Mouse (Mus musculus) liver, embryonic 11.5 days (tissue): ENCODE results near the gene Nampt. TPM values are rescaled to one million over a fixed set of nuclear protein-coding genes. Genes with fewer than 3 reads are reported as not detected.

ENCODE experiments used
- ATAC-seq: fragments of 200-750 bp; cut with Nextera tagmentation; replicated peaks from 2 replicates; pipeline ENCODE4 v1.8.0; 2017; ENCODE audit warnings: moderate number of reproducible peaks, mild to moderate bottlenecking, moderate TSS enrichment, moderate library complexity; ENCODE audit not compliant: low FRiP score
- DNase-seq: peaks from one replicate; pipeline ENCODE4 v3.0.0-alpha.2; 2017; ENCODE audit warnings: low spot score
- H3K27ac ChIP-seq: fragments of 300-500 bp; sonication (generic); 2 replicates; pipeline ENCODE4 v1.5.1; 2014; ENCODE audit warnings: mild to moderate bottlenecking, low read depth, low read length, control low read depth
- H3K27me3 ChIP-seq: fragments of 300-500 bp; sonication (generic); replicated peaks from 2 replicates; pipeline ENCODE4 v1.6.1; 2014; ENCODE audit warnings: low read length, mixed read lengths; ENCODE audit not compliant: control insufficient read depth, insufficient read depth
- H3K36me3 ChIP-seq: fragments of 300-500 bp; sonication (generic); 2 replicates; pipeline ENCODE4 v1.6.1; 2014; ENCODE audit warnings: mild to moderate bottlenecking, low read length, moderate library complexity, mixed read lengths; ENCODE audit not compliant: control insufficient read depth, insufficient read depth
- H3K4me1 ChIP-seq: fragments of 300-500 bp; sonication (generic); replicated peaks from 2 replicates; pipeline ENCODE4 v1.6.1; 2014; ENCODE audit warnings: low read length, mixed read lengths; ENCODE audit not compliant: control insufficient read depth, insufficient read depth
- H3K4me2 ChIP-seq: fragments of 300-500 bp; sonication (generic); 2 replicates; pipeline ENCODE4 v1.6.1; 2014; ENCODE audit warnings: mild to moderate bottlenecking, control low read depth, moderate library complexity
- H3K4me3 ChIP-seq: fragments of 300-500 bp; sonication (generic); 2 replicates; pipeline ENCODE4 v1.5.1; 2014; ENCODE audit warnings: low read depth, low read length, control low read depth
- H3K9ac ChIP-seq: fragments of 300-500 bp; sonication (generic); 2 replicates; pipeline ENCODE4 v1.6.1; 2014; ENCODE audit warnings: low read depth, low read length, control low read depth
- H3K9me3 ChIP-seq: fragments of 300-500 bp; sonication (generic); 2 replicates; pipeline ENCODE4 v1.6.1; 2016; ENCODE audit warnings: low read length, inconsistent platforms, mixed read lengths; ENCODE audit not compliant: control insufficient read depth
- WGBS: fragments of 180-500 bp; shearing (Covaris S2); extraction: QIAGEN DNeasy Blood & Tissue Kit; methylation state at CpG from one replicate; pipeline ENCODE4 v1.1.7; 2014; 5-methylcytosine and 5-hydroxymethylcytosine counted together
- polyA plus RNA-seq: library from polyadenylated mRNA; unstranded; fragments of >200 nt; fragmentation: Nextera tagmentation; extraction: Ambion mirVana; gene quantifications from 2 replicates; pipeline ENCODE4 v1.2.1, GENCODE M21; 2014

Nampt gene
- polyA plus RNA-seq, 1 experiment from 2014 or later: 27.3 TPM

- Histone ChIP-seq H3K9me3 (no peaks in the 10 kb centered on the region), H3K4me1 (peaks cover 3% of the 10 kb centered on the region; the same call in 1 of the 2 replicates), H3K4me3 (peak overlapping the region; percentile 73), H3K27me3 (no peaks in the 10 kb centered on the region), H3K9ac (peak overlapping the region; percentile 71), H3K36me3 (no peaks in the 10 kb centered on the region), H3K4me2 (peak overlapping the region; percentile 85), H3K27ac (peak overlapping the region; percentile 90)
- DNase-seq (peak; percentile 98), ATAC-seq (peak; percentile 96)
- under 1% methylated on average over 68 of the region's 80 CpGs for WGBS
Measured at GRCm38 (mm10) chr12:32819823-32820605, 669 bp downstream of the Nampt start.

- Histone ChIP-seq H3K4me3 (peak overlapping the region; percentile 73), H3K9ac (peak overlapping the region; percentile 70), H3K27me3 (no peaks in the 10 kb centered on the region), H3K4me1 (peaks cover 3% of the 10 kb centered on the region; the same call in 1 of the 2 replicates), H3K4me2 (peak overlapping the region; percentile 70), H3K27ac (peak overlapping the region; percentile 76), H3K36me3 (no peaks in the 10 kb centered on the region), H3K9me3 (no peaks in the 10 kb centered on the region)
- DNase-seq (peak; percentile 74), ATAC-seq (peak; percentile 78)
- WGBS: 2% methylated on average over 49 of the region's 49 CpGs
Measured at GRCm38 (mm10) chr12:32820688-32821503, 1.6 kb downstream of the Nampt start.

- Histone ChIP-seq H3K4me3 (peak overlapping the region; percentile 73), H3K9me3 (no peaks in the 10 kb centered on the region), H3K4me1 (peaks cover 3% of the 10 kb centered on the region; the same call in 1 of the 2 replicates), H3K27me3 (no peaks in the 10 kb centered on the region), H3K4me2 (peak overlapping the region; percentile 70), H3K9ac (peak overlapping the region; percentile 70; the same call in 1 of the 2 replicates), H3K27ac (no peak overlapping the region), H3K36me3 (no peaks in the 10 kb centered on the region)
- no peak for ATAC-seq
- no peak for DNase-seq
- WGBS: 42% methylated on average over 2 of the region's 2 CpGs
Measured at GRCm38 (mm10) chr12:32821504-32822011, 2.2 kb downstream of the Nampt start.

GRCm38 (mm10) chr12:32822066-32822465 lies 2.7 kb downstream of the Nampt start:
- H3K27me3 ChIP-seq: no peaks in the 10 kb centered on the region
- no peak overlapping the region for H3K4me3 ChIP-seq
- H3K4me1 ChIP-seq: peaks cover 3% of the 10 kb centered on the region; the same call in 1 of the 2 replicates
- H3K36me3 ChIP-seq: no peaks in the 10 kb centered on the region
- 76% methylated on average over 4 of the region's 4 CpGs for WGBS
- H3K4me2 ChIP-seq: peak overlapping the region; percentile 25; the same call in 1 of the 2 replicates
- H3K9me3 ChIP-seq: no peaks in the 10 kb centered on the region
- DNase-seq (no peak), ATAC-seq (no peak)
- no peak overlapping the region for H3K27ac ChIP-seq
- H3K9ac ChIP-seq: no peak overlapping the region

GRCm38 (mm10) chr12:32824586-32824985 lies 5.2 kb downstream of the Nampt start:
- no peaks in the 10 kb centered on the region for H3K27me3 ChIP-seq
- no peak overlapping the region for H3K4me3 ChIP-seq
- H3K9ac ChIP-seq: no peak overlapping the region
- 84% methylated on average over 6 of the region's 6 CpGs for WGBS
- H3K36me3 ChIP-seq: no peaks in the 10 kb centered on the region
- no peaks in the 10 kb centered on the region for H3K9me3 ChIP-seq
- peaks cover 3% of the 10 kb centered on the region; the same call in 1 of the 2 replicates for H3K4me1 ChIP-seq
- no peak for ATAC-seq
- H3K27ac ChIP-seq: no peak overlapping the region
- no peak overlapping the region for H3K4me2 ChIP-seq
- DNase-seq: no peak

- H3K4me2 ChIP-seq: no peak overlapping the region
- H3K27ac ChIP-seq: no peak overlapping the region
- H3K9me3 ChIP-seq: no peaks in the 10 kb centered on the region
- H3K9ac ChIP-seq: no peak overlapping the region
- H3K4me3 ChIP-seq: no peak overlapping the region
- WGBS: 36% methylated on average over 3 of the region's 3 CpGs
- no peaks in the 10 kb centered on the region for H3K27me3 ChIP-seq
- ATAC-seq: no peak
- H3K4me1 ChIP-seq: peaks cover 2% of the 10 kb centered on the region; the same call in 1 of the 2 replicates
- no peak for DNase-seq
- no peaks in the 10 kb centered on the region for H3K36me3 ChIP-seq
Measured at GRCm38 (mm10) chr12:32826971-32827370, 7.6 kb downstream of the Nampt start.

- 69% methylated on average over 8 of the region's 8 CpGs for WGBS
Measured at GRCm38 (mm10) chr12:32828137-32828760, 8.9 kb downstream of the Nampt start.

More at GRCm38 (mm10) chr12:32828137-32828760, 8.9 kb downstream of the Nampt start:
- Histone ChIP-seq H3K36me3 (peaks cover 3% of the 10 kb centered on the region; the same call in 1 of the 2 replicates), H3K27me3 (no peaks in the 10 kb centered on the region), H3K9me3 (no peaks in the 10 kb centered on the region), H3K4me3 (no peak overlapping the region), H3K9ac (no peak overlapping the region), H3K27ac (no peak overlapping the region), H3K4me1 (no peaks in the 10 kb centered on the region), H3K4me2 (no peak overlapping the region)
- DNase-seq (no peak), ATAC-seq (no peak)
